Mouse (Mus musculus): ENCODE data around the gene Fam214a.

Fam214a gene

GRCm38 (mm10) chr9:74952756-74953247, at the start of gene Fam214a:
Fam214a (plus strand) TSS chr9:74952884.
- peak; percentile 91 for DNase-seq

- peak; percentile 62 for DNase-seq
Measured at GRCm38 (mm10) chr9:74904866-74905508, 47.7 kb upstream of the Fam214a start.

- no peak for DNase-seq
Measured at GRCm38 (mm10) chr9:74906951-74907350, 45.7 kb upstream of the Fam214a start.

- DNase-seq, result no peak
Measured at GRCm38 (mm10) chr9:74909245-74909644, 43.4 kb upstream of the Fam214a start.

GRCm38 (mm10) chr9:74910226-74910759, 42.4 kb upstream of the Fam214a start:
- no peak for DNase-seq

GRCm38 (mm10) chr9:74911430-74911829, 41.3 kb upstream of the Fam214a start:
- no peak for DNase-seq

GRCm38 (mm10) chr9:74911919-74912318, 40.8 kb upstream of the Fam214a start:
- no peak for DNase-seq

GRCm38 (mm10) chr9:74912619-74913376, 39.9 kb upstream of the Fam214a start:
- no peak for DNase-seq

GRCm38 (mm10) chr9:74915611-74916010, 37.1 kb upstream of the Fam214a start:
- DNase-seq, result no peak

- no peak for DNase-seq
Measured at GRCm38 (mm10) chr9:74920450-74920849, 32.2 kb upstream of the Fam214a start.

- DNase-seq, result no peak
Measured at GRCm38 (mm10) chr9:74921422-74921821, 31.3 kb upstream of the Fam214a start.

GRCm38 (mm10) chr9:74922884-74923283, 29.8 kb upstream of the Fam214a start:
- DNase-seq, result no peak

- DNase-seq, result no peak
Measured at GRCm38 (mm10) chr9:74923291-74923977, 29.2 kb upstream of the Fam214a start.

GRCm38 (mm10) chr9:74925220-74925769, 27.4 kb upstream of the Fam214a start:
- no peak for DNase-seq

- no peak for DNase-seq
Measured at GRCm38 (mm10) chr9:74929981-74930423, 22.7 kb upstream of the Fam214a start.

GRCm38 (mm10) chr9:74930653-74931052, 22.0 kb upstream of the Fam214a start:
- no peak for DNase-seq

GRCm38 (mm10) chr9:74935289-74935688, 17.4 kb upstream of the Fam214a start:
- no peak for DNase-seq

- DNase-seq, result no peak
Measured at GRCm38 (mm10) chr9:74937761-74938160, 14.9 kb upstream of the Fam214a start.

- no peak for DNase-seq
Measured at GRCm38 (mm10) chr9:74938670-74939534, 13.8 kb upstream of the Fam214a start.

GRCm38 (mm10) chr9:74946713-74947402, 5.8 kb upstream of the Fam214a start:
- DNase-seq, result no peak

- DNase-seq, result no peak
Measured at GRCm38 (mm10) chr9:74951491-74951890, 1.2 kb upstream of the Fam214a start.
